Mouse (Mus musculus): ENCODE measurements at regions not wholly inside any gene's neighbourhood (a gene's known extent, or its start where the extent isn't known, plus 50 kb on each side); places are given as distances from the start of the nearest gene placed in this dataset.
A peak's percentile ranks its signal among the peaks of the same experiment; 100 is the strongest.

GRCm38 (mm10) chr14:47989315-47989714 lies 131.3 kb upstream of the Peli2 start:
- DNase-seq (ENCODE audit: extremely low read depth, insufficient read length, low spot score): peak; percentile 33

- no peak for DNase-seq (ENCODE audit: extremely low read depth, insufficient read length, low spot score)
These were observed 129.9 kb upstream of the Peli2 start for GRCm38 (mm10) chr14:47990716-47991115.

GRCm38 (mm10) chr14:47991546-47991945 lies 129.1 kb upstream of the Peli2 start:
- no peak for DNase-seq (ENCODE audit: extremely low read depth, insufficient read length, low spot score)

DNA sequence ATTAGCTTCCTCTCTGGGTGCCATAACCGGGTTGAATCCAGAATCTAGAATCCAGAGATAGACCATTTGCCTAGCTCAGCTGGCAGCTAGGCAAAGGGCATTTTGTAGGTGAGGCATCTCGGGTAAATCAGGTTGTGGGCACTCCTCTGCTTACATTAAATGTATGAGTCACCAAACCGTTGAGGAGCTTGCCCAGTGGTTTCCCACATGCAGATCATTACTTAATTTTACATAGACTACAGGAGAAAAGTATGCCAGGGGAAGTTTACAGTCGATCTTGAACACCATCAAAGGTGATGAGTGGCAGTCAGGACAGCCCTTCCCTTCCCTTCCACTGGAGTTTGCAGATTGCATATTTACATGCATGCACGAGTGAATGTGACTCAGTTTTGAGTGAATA lies 128.5 kb upstream of the Peli2 start:
- DNase-seq (ENCODE audit: extremely low read depth, insufficient read length, low spot score): peak; percentile 32

DNA sequence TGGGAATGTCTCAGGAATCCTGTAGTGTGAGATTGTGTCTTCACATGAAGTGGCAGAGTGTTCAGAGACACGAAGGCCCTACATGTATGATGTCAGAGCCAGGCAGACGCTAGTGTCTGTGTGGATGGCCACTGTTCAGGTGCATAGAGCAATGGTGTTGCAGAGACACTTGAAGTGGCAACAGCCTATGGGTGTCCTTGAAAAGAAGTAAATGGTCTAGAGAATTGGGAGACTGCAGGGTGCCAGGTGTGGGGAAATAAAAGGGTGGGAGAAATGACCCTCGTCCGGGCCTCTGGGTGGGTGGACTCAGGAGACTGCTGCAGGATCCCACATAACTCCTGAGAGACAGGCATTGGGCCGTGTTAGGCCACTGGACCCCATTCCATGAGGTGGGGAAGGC lies 127.8 kb upstream of the Peli2 start:
- no peak for DNase-seq (ENCODE audit: extremely low read depth, insufficient read length, low spot score)

- no peak for DNase-seq (ENCODE audit: extremely low read depth, insufficient read length, low spot score)
These were observed 121.7 kb upstream of the Peli2 start for GRCm38 (mm10) chr14:47998936-47999335.

GRCm38 (mm10) chr14:48005092-48005928 lies 115.3 kb upstream of the Peli2 start:
- DNase-seq (ENCODE audit: extremely low read depth, insufficient read length, low spot score): no peak

- no peak for DNase-seq (ENCODE audit: extremely low read depth, insufficient read length, low spot score)
These were observed 114.7 kb upstream of the Peli2 start for GRCm38 (mm10) chr14:48005929-48006309.

DNA sequence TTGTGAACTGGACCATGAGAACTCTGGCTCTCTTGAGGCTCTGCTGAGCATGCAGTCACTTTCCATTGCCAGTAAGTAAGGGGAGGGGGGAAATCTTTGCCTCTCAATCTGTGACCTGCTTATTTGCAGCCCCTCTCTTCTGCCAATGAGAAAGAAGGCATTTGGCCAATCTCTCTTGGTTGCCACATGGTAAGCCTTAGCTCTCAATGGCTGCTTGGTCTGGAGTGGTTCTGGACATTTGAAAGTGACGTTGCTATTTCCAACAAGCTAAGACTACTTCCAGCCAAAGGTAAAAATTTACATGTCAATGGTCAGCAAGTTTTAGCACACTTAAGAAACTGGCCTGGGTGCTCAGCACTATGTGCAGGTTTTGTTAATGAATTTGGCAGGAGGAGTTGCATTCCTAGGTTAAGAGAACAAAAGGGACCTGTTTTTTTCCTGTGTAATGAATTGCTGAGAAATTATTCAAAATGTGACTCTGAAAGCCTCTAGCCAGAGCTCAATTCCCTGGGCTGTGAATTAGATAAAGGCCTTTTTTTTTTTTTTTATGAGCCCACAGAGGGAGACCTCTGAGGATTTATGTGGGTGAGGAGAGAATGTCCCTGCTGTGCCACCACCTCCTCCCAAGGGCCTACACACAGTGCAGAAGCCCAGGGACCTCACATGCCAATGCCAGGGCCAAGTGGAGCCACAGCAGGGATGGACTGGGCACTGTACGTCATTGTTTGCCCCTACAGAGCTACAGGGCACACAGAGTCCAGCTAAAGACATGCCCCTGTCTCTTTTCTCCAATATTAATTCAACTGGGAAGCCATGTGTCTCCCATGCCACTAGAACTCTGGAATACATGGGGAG lies 108.0 kb upstream of the Peli2 start:
- DNase-seq (ENCODE audit: extremely low read depth, insufficient read length, low spot score): no peak

DNA sequence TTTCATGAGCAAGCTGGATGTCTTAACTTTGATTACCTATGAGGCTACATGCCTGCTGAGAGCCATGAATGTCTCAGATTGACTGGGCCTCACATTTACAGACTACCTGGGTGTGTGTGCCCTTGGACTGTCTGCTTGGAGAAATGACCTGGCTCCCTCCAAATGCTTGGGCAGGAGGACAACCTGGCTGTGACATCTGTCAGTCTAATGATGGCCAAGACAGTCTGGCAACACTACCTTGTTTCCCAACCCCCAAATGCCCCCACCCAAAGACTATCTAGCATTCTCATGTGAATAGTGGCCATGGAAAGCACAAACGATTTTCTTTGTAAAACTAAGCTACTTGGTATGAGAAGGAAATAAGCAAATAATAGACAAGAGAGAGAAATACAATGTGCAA lies 107.2 kb upstream of the Peli2 start:
- no peak for DNase-seq (ENCODE audit: extremely low read depth, insufficient read length, low spot score)

DNA sequence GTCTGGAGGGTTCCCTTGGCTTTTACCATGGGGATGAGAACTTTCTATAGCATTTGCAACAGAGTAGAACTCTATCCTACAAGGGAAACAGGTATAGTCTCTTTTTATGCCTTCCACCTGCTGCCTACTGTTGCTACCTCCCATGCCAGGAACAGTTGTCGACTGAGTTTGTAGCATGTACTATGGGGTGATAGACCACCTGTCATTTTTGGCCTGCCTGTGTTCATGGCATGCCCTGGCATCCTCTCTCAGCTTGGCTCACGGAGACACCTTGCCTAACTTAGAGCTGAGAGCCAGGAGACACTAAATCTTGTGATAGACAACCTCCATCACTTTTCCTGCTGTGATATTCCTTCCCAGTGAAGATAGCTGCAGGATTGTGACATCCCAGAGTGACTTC lies 105.8 kb upstream of the Peli2 start:
- DNase-seq (ENCODE audit: extremely low read depth, insufficient read length, low spot score): no peak

DNA sequence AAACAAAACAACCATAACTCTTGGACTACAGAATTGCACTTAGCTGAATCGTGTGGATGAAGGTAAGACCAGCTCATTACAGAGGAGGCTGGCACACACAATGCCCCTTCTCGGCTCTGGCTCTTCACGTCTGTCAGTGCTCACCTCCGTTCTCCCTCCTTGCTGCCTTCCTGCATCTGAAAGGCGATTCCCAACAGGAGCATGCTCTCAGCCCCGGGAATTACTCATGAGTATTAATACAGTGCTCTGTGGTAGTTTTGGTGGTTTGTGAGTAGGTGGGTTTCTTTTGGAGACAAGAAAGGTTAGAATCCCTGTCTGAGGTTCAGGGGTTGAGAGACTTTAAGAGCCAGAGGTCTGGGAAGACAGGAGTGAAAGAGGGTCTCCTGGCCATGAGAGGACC lies 102.7 kb upstream of the Peli2 start:
- DNase-seq (ENCODE audit: extremely low read depth, insufficient read length, low spot score): no peak

- DNase-seq (ENCODE audit: extremely low read depth, insufficient read length, low spot score): no peak
These were observed 101.3 kb upstream of the Peli2 start for GRCm38 (mm10) chr14:48019331-48019730.

- DNase-seq (ENCODE audit: extremely low read depth, insufficient read length, low spot score): no peak
These were observed 98.4 kb upstream of the Peli2 start for GRCm38 (mm10) chr14:48022271-48022670.

GRCm38 (mm10) chr14:48024051-48024693 lies 96.5 kb upstream of the Peli2 start:
- no peak for DNase-seq (ENCODE audit: extremely low read depth, insufficient read length, low spot score)

- DNase-seq (ENCODE audit: extremely low read depth, insufficient read length, low spot score): no peak
These were observed 81.3 kb upstream of the Peli2 start for GRCm38 (mm10) chr14:48039286-48039790.

DNA sequence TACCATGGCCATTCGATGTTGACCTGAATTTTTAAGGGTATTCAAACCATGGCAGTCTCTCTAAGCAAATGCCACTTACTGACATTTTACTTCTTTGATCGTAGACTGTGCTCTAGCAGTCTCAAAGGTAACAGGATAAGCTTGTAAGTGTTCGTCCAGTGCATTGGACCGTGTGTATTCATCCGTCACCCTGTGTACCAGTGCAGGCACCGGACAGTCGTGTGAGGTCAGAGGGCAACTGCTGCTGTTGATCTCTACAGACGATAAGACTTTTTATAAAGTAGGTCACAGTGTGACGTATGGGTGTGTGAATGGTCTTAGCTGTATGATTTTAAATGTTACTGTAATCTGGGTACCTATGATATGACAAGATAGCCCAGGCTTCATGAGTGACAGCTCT lies 74.5 kb upstream of the Peli2 start:
- DNase-seq (ENCODE audit: extremely low read depth, insufficient read length, low spot score): no peak

GRCm38 (mm10) chr14:48046831-48047230 lies 73.8 kb upstream of the Peli2 start:
- DNase-seq (ENCODE audit: extremely low read depth, insufficient read length, low spot score): no peak

DNA sequence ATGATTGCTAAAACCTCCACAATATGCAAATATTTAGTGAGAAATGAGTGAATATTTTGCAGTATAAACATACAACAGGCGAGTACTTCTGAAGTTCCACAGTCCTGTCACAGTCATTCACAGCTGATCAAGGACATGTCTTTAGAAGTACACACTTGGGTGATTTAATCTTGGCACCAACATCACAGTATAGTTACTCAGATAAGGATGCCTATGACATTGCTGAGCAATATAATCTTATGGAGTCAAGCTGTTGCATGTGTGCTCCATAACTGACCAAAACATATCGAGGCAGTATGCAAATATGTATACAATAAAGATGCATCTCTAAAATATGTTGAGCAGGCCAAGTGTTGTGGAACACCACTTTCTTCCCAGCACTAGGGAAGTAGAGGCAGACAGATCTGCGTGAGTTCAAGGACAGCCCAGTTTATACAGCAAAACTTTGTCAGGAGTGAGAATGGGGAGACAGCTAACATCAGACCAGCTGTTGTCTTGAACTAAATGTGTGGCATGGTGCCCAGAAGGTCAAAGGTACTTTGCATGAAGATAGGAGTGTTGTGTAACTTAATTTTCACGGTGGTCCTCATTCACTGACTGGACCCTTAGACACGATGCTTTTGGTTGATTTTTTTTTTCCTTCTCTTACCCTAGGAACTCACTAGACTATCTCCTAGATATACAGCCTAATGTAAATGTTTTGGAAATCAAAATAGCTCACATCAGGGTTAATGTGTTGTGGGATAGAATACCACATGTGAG lies 70.7 kb upstream of the Peli2 start:
- DNase-seq (ENCODE audit: extremely low read depth, insufficient read length, low spot score): no peak

- no peak for DNase-seq (ENCODE audit: extremely low read depth, insufficient read length, low spot score)
These were observed 70.2 kb upstream of the Peli2 start for GRCm38 (mm10) chr14:48050460-48050760.

- no peak for DNase-seq (ENCODE audit: extremely low read depth, insufficient read length, low spot score)
These were observed 68.7 kb upstream of the Peli2 start for GRCm38 (mm10) chr14:48051971-48052370.
